Mouse (Mus musculus): ENCODE data around the gene Efna1.

Gene Efna1

GRCm38 (mm10) chr3:89244982-89245687 is 35.8 kb downstream of the Efna1 start:
- no peak for DNase-seq (ENCODE audit: low read depth, low spot score)

GRCm38 (mm10) chr3:89244158-89244981 is 36.6 kb downstream of the Efna1 start:
- no peak for DNase-seq (ENCODE audit: low read depth, low spot score)

GRCm38 (mm10) chr3:89243609-89244008 is 37.3 kb downstream of the Efna1 start:
- DNase-seq (ENCODE audit: low read depth, low spot score): peak; percentile 76

- DNase-seq (ENCODE audit: low read depth, low spot score): peak; percentile 81
Observed at GRCm38 (mm10) chr3:89242331-89242895, 38.5 kb downstream of the Efna1 start.

- no peak for DNase-seq (ENCODE audit: low read depth, low spot score)
Observed at GRCm38 (mm10) chr3:89238494-89238893, 42.4 kb downstream of the Efna1 start.

GRCm38 (mm10) chr3:89237682-89238081 is 43.3 kb downstream of the Efna1 start:
- DNase-seq (ENCODE audit: low read depth, low spot score): no peak

- no peak for DNase-seq (ENCODE audit: low read depth, low spot score)
Observed at GRCm38 (mm10) chr3:89236516-89236915, 44.4 kb downstream of the Efna1 start.

- DNase-seq (ENCODE audit: low read depth, low spot score): peak; percentile 52
Observed at GRCm38 (mm10) chr3:89233562-89234110, 47.3 kb downstream of the Efna1 start.

- no peak for DNase-seq (ENCODE audit: low read depth, low spot score)
Observed at GRCm38 (mm10) chr3:89232614-89233013, 48.3 kb downstream of the Efna1 start.

- DNase-seq (ENCODE audit: low read depth, low spot score): no peak
Observed at GRCm38 (mm10) chr3:89231772-89232275, 49.1 kb downstream of the Efna1 start.

GRCm38 (mm10) chr3:89231345-89231744 is 49.6 kb downstream of the Efna1 start:
- no peak for DNase-seq (ENCODE audit: low read depth, low spot score)

GRCm38 (mm10) chr3:89230561-89230960 is 50.4 kb downstream of the Efna1 start:
- DNase-seq (ENCODE audit: low read depth, low spot score): no peak

- peak; percentile 88 for DNase-seq (ENCODE audit: low read depth, low spot score)
Observed at GRCm38 (mm10) chr3:89229276-89229675, 51.7 kb downstream of the Efna1 start.

- DNase-seq (ENCODE audit: low read depth, low spot score): no peak
Observed at GRCm38 (mm10) chr3:89228836-89229235, 52.1 kb downstream of the Efna1 start, which contains the start of gene Muc1. Gene Muc1, plus strand, starts transcription at chr3:89229057.

- peak; percentile 91 for DNase-seq (ENCODE audit: low read depth, low spot score)
Observed at GRCm38 (mm10) chr3:89228180-89228549, 52.8 kb downstream of the Efna1 start.

- peak; percentile 99 for DNase-seq (ENCODE audit: low read depth, low spot score)
Observed at GRCm38 (mm10) chr3:89227307-89228179, 53.4 kb downstream of the Efna1 start.

- no peak for DNase-seq (ENCODE audit: low read depth, low spot score)
Observed at GRCm38 (mm10) chr3:89226900-89227299, 54.0 kb downstream of the Efna1 start, which contains the start of gene Mtx1. Gene Mtx1, minus strand, starts transcription at chr3:89227088.

- no peak for DNase-seq (ENCODE audit: low read depth, low spot score)
Observed at GRCm38 (mm10) chr3:89226361-89226760, 54.6 kb downstream of the Efna1 start.

GRCm38 (mm10) chr3:89225918-89226317 is 55.0 kb downstream of the Efna1 start:
- peak; percentile 99 for DNase-seq (ENCODE audit: low read depth, low spot score)

GRCm38 (mm10) chr3:89225321-89225815 is 55.6 kb downstream of the Efna1 start:
- no peak for DNase-seq (ENCODE audit: low read depth, low spot score)

- peak; percentile 56 for DNase-seq (ENCODE audit: low read depth, low spot score)
Observed at GRCm38 (mm10) chr3:89224796-89225195, 56.1 kb downstream of the Efna1 start.
